Mouse (Mus musculus): ENCODE data around the gene Myof.

Myof gene

GRCm38 (mm10) chr19:38038267-38038666 is 5.1 kb downstream of the Myof start:
- peak; percentile 31 for DNase-seq

GRCm38 (mm10) chr19:38035766-38036165 is 7.6 kb downstream of the Myof start:
- no peak for DNase-seq

GRCm38 (mm10) chr19:38034696-38035095 is 8.7 kb downstream of the Myof start:
- no peak for DNase-seq

- no peak for DNase-seq
These were observed 9.7 kb downstream of the Myof start for GRCm38 (mm10) chr19:38033735-38034057.

GRCm38 (mm10) chr19:38032993-38033734 is 10.2 kb downstream of the Myof start:
- DNase-seq, result no peak

- DNase-seq, result no peak
These were observed 12.2 kb downstream of the Myof start for GRCm38 (mm10) chr19:38031144-38031543.

- peak; percentile 76 for DNase-seq
These were observed 12.7 kb downstream of the Myof start for GRCm38 (mm10) chr19:38030673-38031137.

GRCm38 (mm10) chr19:38029871-38030270 is 13.5 kb downstream of the Myof start:
- no peak for DNase-seq

- no peak for DNase-seq
These were observed 14.1 kb downstream of the Myof start for GRCm38 (mm10) chr19:38029292-38029691.

GRCm38 (mm10) chr19:38027881-38028521 is 15.4 kb downstream of the Myof start:
- DNase-seq, result peak; percentile 63

GRCm38 (mm10) chr19:38027389-38027788 is 16.0 kb downstream of the Myof start:
- no peak for DNase-seq

- DNase-seq, result no peak
These were observed 17.2 kb downstream of the Myof start for GRCm38 (mm10) chr19:38026211-38026624.

- peak; percentile 70 for DNase-seq
These were observed 17.9 kb downstream of the Myof start for GRCm38 (mm10) chr19:38025254-38026041.

- no peak for DNase-seq
These were observed 19.8 kb downstream of the Myof start for GRCm38 (mm10) chr19:38023603-38024002.

- DNase-seq, result no peak
These were observed 20.7 kb downstream of the Myof start for GRCm38 (mm10) chr19:38022710-38023109.

GRCm38 (mm10) chr19:38015873-38016254 is 27.5 kb downstream of the Myof start:
- DNase-seq, result no peak

- peak; percentile 70 for DNase-seq
These were observed 28.1 kb downstream of the Myof start for GRCm38 (mm10) chr19:38015180-38015872.

GRCm38 (mm10) chr19:38014443-38014842 is 28.9 kb downstream of the Myof start:
- no peak for DNase-seq

GRCm38 (mm10) chr19:38011379-38011778 is 32.0 kb downstream of the Myof start:
- no peak for DNase-seq

GRCm38 (mm10) chr19:38004809-38005380 is 38.5 kb downstream of the Myof start:
- DNase-seq, result peak; percentile 54

- peak; percentile 51 for DNase-seq
These were observed 39.5 kb downstream of the Myof start for GRCm38 (mm10) chr19:38003671-38004521.

GRCm38 (mm10) chr19:38002816-38003215 is 40.6 kb downstream of the Myof start:
- no peak for DNase-seq
